Mouse (Mus musculus) brain, embryonic 14.5 days (tissue): Measurements from ENCODE around the gene Cd55.

ENCODE experiments used
- CTCF ChIP-seq: fragments of 200-500 bp; IDR thresholded peaks from 2 replicates; pipeline ENCODE4 v1.5.1; 2012; ENCODE audit warnings: inconsistent platforms, mild to moderate bottlenecking, moderate library complexity, borderline replicate concordance; ENCODE audit not compliant: insufficient read depth, insufficient read length; ENCODE audit errors: extremely low read depth
- POLR2A ChIP-seq: fragments of 200-500 bp; IDR thresholded peaks from 2 replicates; pipeline ENCODE4 v1.6.1; 2012; ENCODE audit warnings: mild to moderate bottlenecking, inconsistent platforms, borderline replicate concordance; ENCODE audit not compliant: poor library complexity, insufficient read depth, insufficient read length, severe bottlenecking; ENCODE audit errors: extremely low read depth

GRCm38 (mm10) chr1:130474226-130474625, 11.7 kb upstream of the Cd55 start:
- TF ChIP-seq CTCF (no peak), POLR2A (no peak)
